Mouse (Mus musculus) lung, embryonic 16.5 days (tissue): Measurements from ENCODE around the gene Ripor2. TPM values are rescaled to one million over a fixed set of nuclear protein-coding genes. Genes with fewer than 3 reads are reported as not detected.
"Not testable (repeated sequence)": the region's sequence is repeated elsewhere in the genome, so short reads cannot be mapped to it uniquely, and the experiment has no call there.

ENCODE experiments used
- ATAC-seq: fragments of 200-750 bp; cut with Nextera tagmentation; 2 replicates; pipeline ENCODE4 v1.8.0; 2017; ENCODE audit warnings: low read depth, mild to moderate bottlenecking, moderate library complexity
- H3K27ac ChIP-seq: fragments of 300-500 bp; sonication (generic); 2 replicates; pipeline ENCODE4 v1.5.1; 2014; ENCODE audit warnings: mild to moderate bottlenecking, control low read depth, low read length
- H3K27me3 ChIP-seq: fragments of 300-500 bp; sonication (generic); 2 replicates; pipeline ENCODE4 v1.6.1; 2014; ENCODE audit warnings: low read depth, low read length, mixed read lengths; ENCODE audit not compliant: control insufficient read depth, insufficient read depth
- H3K36me3 ChIP-seq: fragments of 300-500 bp; sonication (generic); 2 replicates; pipeline ENCODE4 v1.6.1; 2014; ENCODE audit warnings: low read length; ENCODE audit not compliant: control insufficient read depth, insufficient read depth
- H3K4me1 ChIP-seq: fragments of 300-500 bp; sonication (generic); replicated peaks from 2 replicates; pipeline ENCODE4 v1.6.1; 2014; ENCODE audit warnings: low read length, mixed read lengths; ENCODE audit not compliant: control insufficient read depth, insufficient read depth
- H3K4me2 ChIP-seq: fragments of 300-500 bp; sonication (generic); 2 replicates; pipeline ENCODE4 v1.6.1; 2014; ENCODE audit warnings: low read depth, low read length, control low read depth
- H3K4me3 ChIP-seq: fragments of 300-500 bp; sonication (generic); 2 replicates; pipeline ENCODE4 v1.5.1; 2014; ENCODE audit warnings: mild to moderate bottlenecking, low read length, control low read depth
- H3K9ac ChIP-seq: fragments of 300-500 bp; sonication (generic); 2 replicates; pipeline ENCODE4 v1.6.1; 2014; ENCODE audit warnings: low read length, control low read depth
- H3K9me3 ChIP-seq: fragments of 300-500 bp; sonication (generic); 2 replicates; pipeline ENCODE4 v1.6.1; 2016; ENCODE audit warnings: low read length; ENCODE audit not compliant: control insufficient read depth
- WGBS: fragments of 180-500 bp; shearing (Covaris S2); extraction: QIAGEN DNeasy Blood & Tissue Kit; methylation state at CpG from one replicate; pipeline ENCODE4 v1.1.7; 2014; 5-methylcytosine and 5-hydroxymethylcytosine counted together
- polyA plus RNA-seq: library from polyadenylated mRNA; unstranded; fragments of >200 nt; fragmentation: Nextera tagmentation; extraction: Ambion mirVana; gene quantifications from 2 replicates; pipeline ENCODE4 v1.2.1, GENCODE M21; 2015

The Ripor2 gene
- polyA plus RNA-seq, 1 experiment from 2014 or later, result 4.3 TPM

- Histone ChIP-seq H3K27ac (no peak overlapping the region), H3K9ac (no peak overlapping the region), H3K36me3 (peaks cover 39% of the 10 kb centered on the region), H3K27me3 (no peaks in the 10 kb centered on the region), H3K4me3 (no peak overlapping the region), H3K4me2 (no peak overlapping the region), H3K9me3 (no peaks in the 10 kb centered on the region), H3K4me1 (peaks cover 7% of the 10 kb centered on the region)
- 95% methylated on average over 3 of the region's 3 CpGs for WGBS
- no peak for ATAC-seq
Measured at GRCm38 (mm10) chr13:24756756-24757155, 174.8 kb downstream of the Ripor2 start.

GRCm38 (mm10) chr13:24757820-24758564 lies 176.0 kb downstream of the Ripor2 start:
- no peak for ATAC-seq
- Histone ChIP-seq H3K4me2 (no peak overlapping the region), H3K9ac (no peak overlapping the region), H3K4me3 (no peak overlapping the region), H3K36me3 (peaks cover 36% of the 10 kb centered on the region), H3K4me1 (peaks cover 11% of the 10 kb centered on the region), H3K27ac (no peak overlapping the region), H3K9me3 (no peaks in the 10 kb centered on the region), H3K27me3 (no peaks in the 10 kb centered on the region)
- 73% methylated on average over 12 of the region's 12 CpGs for whole genome bisulfite sequencing

- H3K9ac ChIP-seq, result no peak overlapping the region
- H3K9me3 ChIP-seq, result no peaks in the 10 kb centered on the region
- peaks cover 11% of the 10 kb centered on the region for H3K4me1 ChIP-seq
- peaks cover 28% of the 10 kb centered on the region for H3K36me3 ChIP-seq
- no peak overlapping the region for H3K4me3 ChIP-seq
- no peak for ATAC-seq
- no peaks in the 10 kb centered on the region for H3K27me3 ChIP-seq
- no peak overlapping the region for H3K27ac ChIP-seq
- no peak overlapping the region for H3K4me2 ChIP-seq
- 77% methylated on average over 10 of the region's 10 CpGs for WGBS
Measured at GRCm38 (mm10) chr13:24759451-24759850, 177.5 kb downstream of the Ripor2 start.

GRCm38 (mm10) chr13:24760351-24760870 lies 178.4 kb downstream of the Ripor2 start:
- H3K4me1 ChIP-seq, result peaks cover 11% of the 10 kb centered on the region
- peak overlapping the region; percentile 98 for H3K4me3 ChIP-seq
- 47% methylated on average over 5 of the region's 5 CpGs for WGBS
- peak overlapping the region; percentile 82 for H3K4me2 ChIP-seq
- H3K9ac ChIP-seq, result peak overlapping the region; percentile 92
- ATAC-seq, result no peak
- no peaks in the 10 kb centered on the region for H3K9me3 ChIP-seq
- no peaks in the 10 kb centered on the region for H3K27me3 ChIP-seq
- H3K36me3 ChIP-seq, result peaks cover 20% of the 10 kb centered on the region
- no peak overlapping the region for H3K27ac ChIP-seq

- Histone ChIP-seq H3K27ac (peak overlapping the region; percentile 56), H3K36me3 (peaks cover 14% of the 10 kb centered on the region), H3K9me3 (no peaks in the 10 kb centered on the region), H3K4me2 (peak overlapping the region; percentile 82), H3K4me1 (peaks cover 11% of the 10 kb centered on the region), H3K4me3 (peak overlapping the region; percentile 98), H3K27me3 (no peaks in the 10 kb centered on the region), H3K9ac (peak overlapping the region; percentile 92)
- ATAC-seq, result no peak
- WGBS, result 1% methylated on average over 10 of the region's 10 CpGs
Measured at GRCm38 (mm10) chr13:24761083-24761402, 179.1 kb downstream of the Ripor2 start.

- Histone ChIP-seq H3K27ac (peak within 1 kb of the TSS; percentile 98), H3K36me3 (peaks cover 12% of the 10 kb centered on the region; the same call in 1 of the 2 replicates), H3K4me1 (peaks cover 11% of the 10 kb centered on the region), H3K9me3 (no peaks in the 10 kb centered on the region), H3K4me2 (peak within 1 kb of the TSS; percentile 82), H3K9ac (peak within 1 kb of the TSS; percentile 92), H3K4me3 (peak within 1 kb of the TSS; percentile 98), H3K27me3 (no peaks in the 10 kb centered on the region)
- peak; percentile 99 for ATAC-seq
- under 1% methylated on average over 79 of the region's 79 CpGs for WGBS
Measured at GRCm38 (mm10) chr13:24761403-24762227, 179.6 kb downstream of the Ripor2 start, which contains the start of gene Gmnn. TSS of gene Gmnn (minus strand) at chr13:24761923.

- H3K27ac ChIP-seq, result peak overlapping the region; percentile 98; the same call in 1 of the 2 replicates
- 17% methylated on average over 4 of the region's 4 CpGs for WGBS
- peak overlapping the region; percentile 92 for H3K9ac ChIP-seq
Measured at GRCm38 (mm10) chr13:24762254-24762653, 180.3 kb downstream of the Ripor2 start.

GRCm38 (mm10) chr13:24767809-24768208 lies 185.8 kb downstream of the Ripor2 start:
- H3K9ac ChIP-seq, H3K9me3 ChIP-seq, H3K4me3 ChIP-seq, ATAC-seq, H3K4me2 ChIP-seq, H3K36me3 ChIP-seq, H3K27ac ChIP-seq, H3K27me3 ChIP-seq, H3K4me1 ChIP-seq: not testable (repeated sequence)
- 66% methylated on average over 4 of the region's 4 CpGs for WGBS

More at GRCm38 (mm10) chr13:24762254-24762653, 180.3 kb downstream of the Ripor2 start:
- no peaks in the 10 kb centered on the region for H3K27me3 ChIP-seq
- no peak for ATAC-seq
- H3K9me3 ChIP-seq, result no peaks in the 10 kb centered on the region
- H3K4me2 ChIP-seq, result peak overlapping the region; percentile 82
- H3K36me3 ChIP-seq, result peaks cover 10% of the 10 kb centered on the region; the same call in 1 of the 2 replicates
- peaks cover 11% of the 10 kb centered on the region for H3K4me1 ChIP-seq
- H3K4me3 ChIP-seq, result peak overlapping the region; percentile 98

GRCm38 (mm10) chr13:24771482-24771881 lies 189.5 kb downstream of the Ripor2 start:
- WGBS, result 88% methylated on average over 10 of the region's 10 CpGs
- not testable (repeated sequence) for ATAC-seq, H3K4me2 ChIP-seq, H3K9ac ChIP-seq, H3K36me3 ChIP-seq, H3K9me3 ChIP-seq, H3K27ac ChIP-seq, H3K4me3 ChIP-seq, H3K4me1 ChIP-seq, H3K27me3 ChIP-seq
